Mouse (Mus musculus) cortical plate, adult 2 months (tissue): ENCODE data around the gene Actg1. TPM values are rescaled to one million over a fixed set of nuclear protein-coding genes. Genes with fewer than 3 reads are reported as not detected.

ENCODE experiments used
- H3K27ac ChIP-seq: fragments of 200-500 bp; 2 replicates; pipeline ENCODE4 v1.5.1; 2012; ENCODE audit warnings: low read length, control low read depth, inconsistent platforms; ENCODE audit not compliant: insufficient read depth
- H3K4me1 ChIP-seq: fragments of 200-500 bp; 2 replicates; pipeline ENCODE4 v1.6.1; 2011; ENCODE audit warnings: low read length; ENCODE audit not compliant: control insufficient read depth, insufficient read depth
- H3K4me3 ChIP-seq: fragments of 200-500 bp; 2 replicates; pipeline ENCODE4 v1.5.1; 2011; ENCODE audit warnings: mild to moderate bottlenecking, low read length, control low read depth; ENCODE audit not compliant: insufficient read depth
- CTCF ChIP-seq: fragments of 200-500 bp; IDR thresholded peaks from 2 replicates; pipeline ENCODE4 v1.5.1; 2011; ENCODE audit warnings: mild to moderate bottlenecking, control low read depth, low read length; ENCODE audit not compliant: insufficient read depth; ENCODE audit errors: extremely low read depth
- POLR2A ChIP-seq: fragments of 200-500 bp; IDR thresholded peaks from 2 replicates; pipeline ENCODE4 v1.6.1; 2011; ENCODE audit warnings: mild to moderate bottlenecking, low read length, control low read depth; ENCODE audit not compliant: insufficient read depth; ENCODE audit errors: extremely low read depth
- polyA plus RNA-seq: library from polyadenylated mRNA; depleted of rRNA; stranded (reverse); fragments of >200 nt; gene quantifications from 2 replicates; pipeline ENCODE4 v1.2.3, GENCODE M21; 2012; rRNA removed

Gene Actg1
- 1,064 and 1,106 TPM in 2 replicates for polyA plus RNA-seq

DNA sequence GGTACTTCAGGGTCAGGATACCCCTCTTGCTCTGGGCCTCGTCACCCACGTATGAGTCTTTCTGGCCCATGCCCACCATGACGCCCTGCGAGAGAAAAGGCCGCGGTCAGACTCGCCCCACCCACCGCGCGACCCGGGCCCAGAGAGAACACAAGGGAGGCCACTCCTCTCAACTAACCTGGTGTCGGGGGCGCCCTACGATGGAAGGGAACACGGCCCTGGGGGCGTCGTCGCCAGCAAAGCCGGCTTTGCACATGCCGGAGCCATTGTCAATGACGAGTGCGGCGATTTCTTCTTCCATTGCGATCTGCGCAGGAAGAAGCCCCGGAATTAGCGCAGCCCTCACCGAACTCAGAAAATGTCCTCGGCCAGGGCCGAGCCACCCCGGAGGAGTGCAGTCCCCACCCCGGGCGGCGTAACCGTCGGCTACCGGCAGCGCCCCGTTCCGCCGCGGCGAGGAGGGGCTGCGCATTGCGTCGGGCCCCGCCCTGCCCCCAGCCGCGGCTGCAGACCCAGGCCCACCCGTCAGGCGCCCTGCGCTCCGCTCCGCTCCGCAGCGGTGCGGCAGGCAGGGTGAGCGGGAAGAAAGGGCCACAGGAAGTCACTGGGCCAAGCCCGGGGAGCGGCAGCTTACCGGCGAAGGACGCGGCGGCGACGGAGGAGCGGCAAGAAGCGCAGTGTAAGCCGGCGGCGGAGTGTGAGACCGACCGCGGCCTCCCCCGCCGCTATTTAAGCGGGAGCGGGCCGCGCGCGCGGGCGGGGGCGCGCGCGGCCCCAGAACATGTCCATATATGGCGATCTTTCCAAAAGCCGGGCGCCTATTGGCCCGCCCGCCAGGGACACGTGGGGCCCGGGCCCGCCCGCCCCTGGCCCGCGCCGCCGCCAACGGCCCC lies at the start of gene Actg1:
Gene Actg1 (minus strand): TSS at position 752 of the 893 bp plus-strand sequence.
- peaks cover 3% of the 10 kb centered on the region; the same call in 1 of the 2 replicates for H3K4me1 ChIP-seq
- TF ChIP-seq CTCF, result no peak
- peak; percentile 77 for TF ChIP-seq POLR2A
- H3K4me3 ChIP-seq, result peak within 1 kb of the TSS; percentile 64
- H3K27ac ChIP-seq, result peak within 1 kb of the TSS; percentile 100

DNA sequence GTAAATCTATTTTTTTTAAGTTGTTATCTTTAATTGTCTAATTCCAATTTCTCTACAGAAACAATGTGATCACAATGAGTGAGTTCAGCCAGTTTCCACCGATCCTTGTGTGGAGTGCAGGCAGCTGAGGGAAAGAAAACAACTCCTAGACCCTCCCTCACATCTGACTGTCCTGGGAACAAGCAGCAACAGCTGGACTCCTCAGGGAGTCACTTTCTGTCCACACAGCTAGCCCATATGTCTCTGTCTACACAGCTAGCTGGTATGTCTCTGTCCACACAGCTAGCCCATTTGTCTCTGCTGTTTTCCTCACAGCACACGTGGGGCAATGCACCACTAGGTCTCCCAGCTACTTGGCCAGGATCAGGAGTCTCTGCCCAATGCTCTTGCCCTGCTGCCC lies 49.3 kb upstream of the Actg1 start:
- TF ChIP-seq CTCF (no peak), POLR2A (no peak)
- Histone ChIP-seq H3K27ac (no peak overlapping the region), H3K4me3 (no peak overlapping the region), H3K4me1 (peaks cover 2% of the 10 kb centered on the region)

- Histone ChIP-seq H3K4me1 (peaks cover 5% of the 10 kb centered on the region), H3K27ac (no peak overlapping the region)
- TF ChIP-seq POLR2A (no peak), CTCF (no peak)
Observed at GRCm38 (mm10) chr11:120395661-120396060, 47.3 kb upstream of the Actg1 start.

GRCm38 (mm10) chr11:120388580-120388979 lies 40.2 kb upstream of the Actg1 start:
- no peak overlapping the region for H3K4me3 ChIP-seq
- H3K27ac ChIP-seq, result no peak overlapping the region
- H3K4me1 ChIP-seq, result peaks cover 3% of the 10 kb centered on the region
- TF ChIP-seq CTCF (no peak), POLR2A (no peak)

More at GRCm38 (mm10) chr11:120395661-120396060, 47.3 kb upstream of the Actg1 start:
- H3K4me3 ChIP-seq, result no peak overlapping the region

GRCm38 (mm10) chr11:120387157-120387556 lies 38.8 kb upstream of the Actg1 start:
- Histone ChIP-seq H3K27ac (no peak overlapping the region), H3K4me1 (peaks cover 2% of the 10 kb centered on the region; the same call in 1 of the 2 replicates), H3K4me3 (no peak overlapping the region)
- no peak for TF ChIP-seq CTCF
- no peak for TF ChIP-seq POLR2A

DNA sequence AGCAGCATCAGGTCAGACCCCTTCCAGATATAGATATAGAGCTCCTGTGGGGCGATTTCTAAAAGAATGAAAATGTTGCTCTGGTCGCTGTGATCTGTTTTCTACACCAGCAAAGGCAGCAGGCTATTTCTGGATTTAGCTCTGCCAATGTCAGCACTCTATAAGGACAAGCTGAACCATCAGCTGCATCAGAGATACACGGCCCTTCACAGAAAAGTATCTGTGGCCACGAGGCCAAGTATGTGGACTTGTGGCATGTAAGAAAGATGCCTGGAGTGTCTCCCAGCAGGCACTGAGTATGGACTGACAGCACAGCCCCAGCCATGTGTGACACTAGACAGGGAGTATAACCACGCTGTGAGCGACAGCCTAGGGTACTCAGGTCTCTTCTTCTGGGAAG lies 38.3 kb upstream of the Actg1 start:
- peaks cover 2% of the 10 kb centered on the region; the same call in 1 of the 2 replicates for H3K4me1 ChIP-seq
- TF ChIP-seq CTCF, result no peak
- TF ChIP-seq POLR2A, result no peak
- no peak overlapping the region for H3K27ac ChIP-seq
- H3K4me3 ChIP-seq, result no peak overlapping the region

- Histone ChIP-seq H3K4me1 (peaks cover 2% of the 10 kb centered on the region; the same call in 1 of the 2 replicates), H3K4me3 (no peak overlapping the region), H3K27ac (no peak overlapping the region)
- TF ChIP-seq CTCF (no peak), POLR2A (no peak)
Observed at GRCm38 (mm10) chr11:120382509-120382908, 34.2 kb upstream of the Actg1 start.

GRCm38 (mm10) chr11:120381157-120381556 lies 32.8 kb upstream of the Actg1 start:
- TF ChIP-seq CTCF, result no peak
- TF ChIP-seq POLR2A, result no peak
- no peak overlapping the region for H3K4me3 ChIP-seq
- H3K27ac ChIP-seq, result no peak overlapping the region
- H3K4me1 ChIP-seq, result peaks cover 2% of the 10 kb centered on the region; the same call in 1 of the 2 replicates

DNA sequence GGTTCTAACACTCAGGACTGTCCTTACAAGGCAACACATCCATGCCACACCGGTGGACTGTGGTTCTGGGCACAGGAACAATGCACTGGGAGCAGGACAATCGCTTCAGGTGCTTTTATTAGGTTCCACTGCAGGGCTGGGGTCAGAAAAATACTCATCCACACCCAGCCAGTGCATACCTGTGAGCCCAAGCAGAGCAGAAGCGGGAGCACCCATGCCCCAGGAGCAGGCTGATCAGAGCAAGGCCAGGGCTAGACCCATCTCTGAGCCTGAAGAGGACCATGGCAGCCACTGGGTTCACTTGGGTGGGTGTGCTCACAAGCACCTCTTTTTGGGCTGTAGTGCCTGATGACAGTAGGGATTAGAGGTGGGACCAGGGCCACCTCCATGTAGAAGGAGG lies 31.9 kb upstream of the Actg1 start:
- no peak overlapping the region for H3K4me3 ChIP-seq
- TF ChIP-seq POLR2A (no peak), CTCF (no peak)
- no peak overlapping the region for H3K27ac ChIP-seq
- peaks cover 2% of the 10 kb centered on the region; the same call in 1 of the 2 replicates for H3K4me1 ChIP-seq
